Mouse (Mus musculus): ENCODE measurements around the gene Smcr8. TPM values are rescaled to one million over a fixed set of nuclear protein-coding genes. Genes with fewer than 3 reads are reported as not detected.

Smcr8 gene
- polyA plus RNA-seq, 2 experiments, result 3.0 to 4.2 TPM

GRCm38 (mm10) chr11:60731251-60731650 is 46.1 kb upstream of the Smcr8 start:
- no peak overlapping the region for H3K4me2 ChIP-seq (ENCODE audit: low read depth)
- H3K4me3 ChIP-seq (ENCODE audit: insufficient read depth in 1 of 2, low read depth in 2 of 2, low read length in 2 of 2), result no peak overlapping the region
- H3K4me1 ChIP-seq (replicated peaks; ENCODE audit: control insufficient read depth in 2 of 2, insufficient read depth in 2 of 2, low read length in 1 of 2), result peaks cover 14 to 20% of the 10 kb centered on the region in 2 experiments
- no peaks in the 10 kb centered on the region for H3K27me3 ChIP-seq (ENCODE audit: control insufficient read depth, insufficient read depth, low read length)
- no peaks in the 10 kb centered on the region for H3K36me3 ChIP-seq (replicated peaks; ENCODE audit: control insufficient read depth, insufficient read depth, low read depth)
- no peak overlapping the region for H3K9ac ChIP-seq (replicated peaks)
- no peak for TF ChIP-seq CTCF (IDR thresholded peaks at IDR 0.05; ENCODE audit: low read depth)
- no peak for TF ChIP-seq EP300 (IDR thresholded peaks at IDR 0.05; ENCODE audit: low read depth)
- ATAC-seq (ENCODE audit: insufficient read depth) (no peak), DNase-seq (ENCODE audit: low read depth in 3 of 3, low spot score in 3 of 3) (no peak)
- H3K27ac ChIP-seq, result no peak overlapping the region
- no peaks in the 10 kb centered on the region for H3K9me3 ChIP-seq (ENCODE audit: control insufficient read depth, low read length)
- 87% methylated on average over 14 of the region's 14 CpGs for WGBS (ENCODE audit: insufficient replicate concordance)

GRCm38 (mm10) chr11:60734206-60734605 is 43.1 kb upstream of the Smcr8 start:
- no peak for ATAC-seq (ENCODE audit: insufficient read depth)

DNA sequence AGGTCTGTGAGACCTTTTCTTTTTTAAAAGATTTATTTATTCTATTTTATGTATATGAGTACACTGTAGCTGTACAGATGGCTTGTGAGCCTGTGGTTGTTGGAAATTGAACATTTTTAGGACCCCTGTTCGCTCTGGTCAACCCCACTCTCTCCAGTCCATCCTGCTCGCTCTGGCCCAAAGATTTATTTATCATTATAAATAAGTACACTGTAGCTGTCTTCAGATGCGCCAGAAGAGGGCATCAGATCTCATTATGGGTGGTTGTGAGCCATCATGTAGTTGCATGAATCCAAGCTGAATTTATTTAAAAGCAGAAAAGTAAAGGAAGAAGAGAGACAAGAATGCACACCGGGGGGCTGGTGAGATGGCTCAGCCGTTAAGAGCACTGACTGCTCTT is 42.1 kb upstream of the Smcr8 start:
- no peak overlapping the region for H3K4me3 ChIP-seq (ENCODE audit: insufficient read depth in 1 of 2, low read depth in 2 of 2, low read length in 2 of 2)
- no peak overlapping the region for H3K27ac ChIP-seq
- ATAC-seq (ENCODE audit: insufficient read depth), result no peak
- H3K4me2 ChIP-seq (ENCODE audit: low read depth), result no peak overlapping the region
- H3K4me1 ChIP-seq (replicated peaks; ENCODE audit: control insufficient read depth in 2 of 2, insufficient read depth in 2 of 2, low read length in 1 of 2), result peaks cover 4 to 9% of the 10 kb centered on the region in 2 experiments; a peak in 3 of 4 replicates
- no peaks in the 10 kb centered on the region for H3K27me3 ChIP-seq (ENCODE audit: control insufficient read depth, insufficient read depth, low read length)
- DNase-seq (ENCODE audit: low read depth in 3 of 3, low spot score in 3 of 3), result no peak
- 67% methylated on average over 5 of the region's 5 CpGs for WGBS (ENCODE audit: insufficient replicate concordance)
- no peaks in the 10 kb centered on the region for H3K36me3 ChIP-seq (replicated peaks; ENCODE audit: control insufficient read depth, insufficient read depth, low read depth)
- H3K9me3 ChIP-seq (ENCODE audit: control insufficient read depth, low read length), result no peaks in the 10 kb centered on the region
- H3K9ac ChIP-seq (replicated peaks), result no peak overlapping the region
- TF ChIP-seq CTCF (IDR thresholded peaks at IDR 0.05; ENCODE audit: low read depth) (peak; percentile 26; the same call in 1 of the 2 replicates), EP300 (IDR thresholded peaks at IDR 0.05; ENCODE audit: low read depth) (no peak)

More at GRCm38 (mm10) chr11:60734206-60734605, 43.1 kb upstream of the Smcr8 start:
- Histone ChIP-seq H3K9me3 (ENCODE audit: control insufficient read depth, low read length) (no peaks in the 10 kb centered on the region), H3K27me3 (ENCODE audit: control insufficient read depth, insufficient read depth, low read length) (no peaks in the 10 kb centered on the region), H3K9ac (replicated peaks) (no peak overlapping the region), H3K4me2 (ENCODE audit: low read depth) (no peak overlapping the region), H3K27ac (no peak overlapping the region), H3K36me3 (replicated peaks; ENCODE audit: control insufficient read depth, insufficient read depth, low read depth) (no peaks in the 10 kb centered on the region), H3K4me3 (ENCODE audit: insufficient read depth in 1 of 2, low read depth in 2 of 2, low read length in 2 of 2) (no peak overlapping the region), H3K4me1 (replicated peaks; ENCODE audit: control insufficient read depth in 2 of 2, insufficient read depth in 2 of 2, low read length in 1 of 2) (peaks cover 4 to 10% of the 10 kb centered on the region in 2 experiments; a peak in 3 of 4 replicates)
- DNase-seq (ENCODE audit: low read depth in 3 of 3, low spot score in 3 of 3), result no peak
- no peak for TF ChIP-seq EP300 (IDR thresholded peaks at IDR 0.05; ENCODE audit: low read depth)
- TF ChIP-seq CTCF (IDR thresholded peaks at IDR 0.05; ENCODE audit: low read depth), result no peak
- WGBS (ENCODE audit: insufficient replicate concordance), result 54% methylated on average over 2 of the region's 2 CpGs

DNA sequence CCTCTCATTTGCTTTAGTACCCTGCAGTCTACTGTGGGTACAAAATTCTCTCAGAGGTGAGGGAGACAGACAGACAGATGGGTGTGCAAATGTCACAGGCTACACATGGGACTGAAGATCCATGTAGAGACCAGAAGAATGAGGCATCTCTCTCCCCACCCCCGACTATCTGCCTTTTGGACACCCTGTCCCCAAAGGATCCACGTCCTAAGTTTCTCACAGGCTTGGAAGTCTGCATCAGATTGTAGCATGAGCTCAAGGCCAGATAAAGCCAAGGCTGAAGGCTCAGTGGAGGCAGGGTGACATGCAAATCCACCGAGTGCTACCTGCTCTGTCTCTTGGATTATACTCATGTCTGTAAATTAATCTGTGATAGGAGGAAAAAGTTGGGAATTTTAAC is 40.8 kb upstream of the Smcr8 start:
- Histone ChIP-seq H3K27ac (no peak overlapping the region), H3K9me3 (ENCODE audit: control insufficient read depth, low read length) (no peaks in the 10 kb centered on the region), H3K9ac (replicated peaks) (no peak overlapping the region), H3K27me3 (ENCODE audit: control insufficient read depth, insufficient read depth, low read length) (no peaks in the 10 kb centered on the region), H3K36me3 (replicated peaks; ENCODE audit: control insufficient read depth, insufficient read depth, low read depth) (no peaks in the 10 kb centered on the region), H3K4me3 (ENCODE audit: insufficient read depth in 1 of 2, low read depth in 2 of 2, low read length in 2 of 2) (no peak overlapping the region), H3K4me1 (replicated peaks; ENCODE audit: control insufficient read depth in 2 of 2, insufficient read depth in 2 of 2, low read length in 1 of 2) (peaks cover 4 to 9% of the 10 kb centered on the region in 2 experiments; a peak in 3 of 4 replicates), H3K4me2 (ENCODE audit: low read depth) (no peak overlapping the region)
- ATAC-seq (ENCODE audit: insufficient read depth) (no peak), DNase-seq (ENCODE audit: low read depth in 3 of 3, low spot score in 3 of 3) (no peak)
- 62% methylated on average over 3 of the region's 3 CpGs for WGBS (ENCODE audit: insufficient replicate concordance)
- TF ChIP-seq EP300 (IDR thresholded peaks at IDR 0.05; ENCODE audit: low read depth), result no peak
- TF ChIP-seq CTCF (IDR thresholded peaks at IDR 0.05; ENCODE audit: low read depth), result no peak

GRCm38 (mm10) chr11:60737450-60737849 is 39.9 kb upstream of the Smcr8 start:
- H3K4me3 ChIP-seq (ENCODE audit: insufficient read depth in 1 of 2, low read depth in 2 of 2, low read length in 2 of 2), result no peak overlapping the region
- peaks cover 4 to 9% of the 10 kb centered on the region in 2 experiments; a peak in 3 of 4 replicates for H3K4me1 ChIP-seq (replicated peaks; ENCODE audit: control insufficient read depth in 2 of 2, insufficient read depth in 2 of 2, low read length in 1 of 2)
- no peak for ATAC-seq (ENCODE audit: insufficient read depth)
- H3K9me3 ChIP-seq (ENCODE audit: control insufficient read depth, low read length), result no peaks in the 10 kb centered on the region
- no peak overlapping the region for H3K9ac ChIP-seq (replicated peaks)
- H3K27me3 ChIP-seq (ENCODE audit: control insufficient read depth, insufficient read depth, low read length), result no peaks in the 10 kb centered on the region
- peak overlapping the region; percentile 2; the same call in 1 of the 2 replicates for H3K4me2 ChIP-seq (ENCODE audit: low read depth)
- H3K27ac ChIP-seq, result no peak overlapping the region
- peaks cover 3% of the 10 kb centered on the region; the same call in 1 of the 2 replicates for H3K36me3 ChIP-seq (replicated peaks; ENCODE audit: control insufficient read depth, insufficient read depth, low read depth)
- TF ChIP-seq EP300 (IDR thresholded peaks at IDR 0.05; ENCODE audit: low read depth) (no peak), CTCF (IDR thresholded peaks at IDR 0.05; ENCODE audit: low read depth) (no peak)
- DNase-seq (ENCODE audit: low read depth in 3 of 3, low spot score in 3 of 3), result no peak
